Mouse (Mus musculus): Measurements from ENCODE around the gene Rae1.

The Rae1 gene

DNA sequence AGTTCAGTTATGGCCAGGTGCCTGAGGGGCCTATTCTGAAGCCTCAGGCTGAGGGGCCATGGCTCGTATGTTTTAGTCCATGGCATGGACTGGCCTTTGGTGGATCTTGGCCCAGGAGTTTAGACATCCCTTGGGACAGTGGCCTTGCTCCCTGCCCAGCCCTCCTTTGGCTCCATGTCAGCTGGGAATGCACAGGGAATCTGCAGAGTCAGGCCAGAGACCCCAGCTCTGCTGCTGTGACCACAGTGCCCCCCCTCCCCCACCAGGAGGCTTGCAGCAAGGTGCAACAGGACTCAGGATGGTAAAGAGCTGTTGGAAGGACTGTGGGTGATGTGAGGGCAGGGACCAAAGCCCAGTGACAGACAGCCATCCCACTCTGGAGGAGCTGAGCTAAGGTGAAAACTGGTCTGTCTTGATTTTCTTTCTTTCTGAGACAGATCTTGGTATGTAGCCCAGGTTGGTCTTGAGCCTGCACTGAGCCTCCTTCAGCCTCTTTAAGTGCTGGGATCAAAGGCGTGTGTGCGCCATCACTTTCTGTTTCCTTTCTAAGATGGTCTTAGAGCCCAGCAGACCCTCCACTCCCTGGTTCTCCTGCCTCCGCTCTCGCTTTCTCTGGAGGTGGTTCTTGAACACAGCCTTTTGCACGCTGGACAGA is 27.4 kb downstream of the Rae1 start:
- DNase-seq (ENCODE audit: low spot score), result no peak

DNA sequence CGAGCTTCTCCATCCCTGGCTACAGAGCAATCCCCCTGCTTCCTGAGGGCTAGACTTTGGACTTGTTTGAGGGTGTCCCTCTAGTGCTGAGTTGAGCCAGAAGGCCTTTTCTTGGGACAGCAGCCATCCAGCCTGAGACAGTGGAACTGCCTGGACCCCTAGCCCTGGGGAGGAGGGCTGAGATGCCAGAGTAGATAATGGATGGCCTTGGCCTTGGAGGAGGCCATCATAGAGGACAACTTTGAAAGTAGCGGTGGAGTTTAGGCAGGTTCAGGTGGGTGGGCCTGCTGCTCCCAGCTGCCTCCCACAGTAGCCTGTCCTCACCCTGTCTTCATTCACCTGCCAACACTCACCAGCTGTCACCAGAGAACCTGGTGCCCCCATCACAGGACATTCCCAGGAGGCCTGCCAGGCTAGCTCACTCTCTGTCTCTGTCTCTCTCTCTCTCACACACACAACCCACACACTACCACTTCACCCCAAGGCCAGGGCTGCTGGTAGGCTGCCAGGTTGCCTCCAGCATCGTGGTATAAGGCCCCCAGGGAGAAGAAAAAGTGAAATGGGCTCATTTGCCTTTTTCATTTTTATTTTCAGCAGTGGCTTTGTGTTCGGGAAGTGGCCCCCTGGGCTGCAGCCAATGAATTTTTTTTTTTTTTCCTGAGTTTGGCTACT is 28.0 kb downstream of the Rae1 start:
- no peak for DNase-seq (ENCODE audit: low spot score)

DNA sequence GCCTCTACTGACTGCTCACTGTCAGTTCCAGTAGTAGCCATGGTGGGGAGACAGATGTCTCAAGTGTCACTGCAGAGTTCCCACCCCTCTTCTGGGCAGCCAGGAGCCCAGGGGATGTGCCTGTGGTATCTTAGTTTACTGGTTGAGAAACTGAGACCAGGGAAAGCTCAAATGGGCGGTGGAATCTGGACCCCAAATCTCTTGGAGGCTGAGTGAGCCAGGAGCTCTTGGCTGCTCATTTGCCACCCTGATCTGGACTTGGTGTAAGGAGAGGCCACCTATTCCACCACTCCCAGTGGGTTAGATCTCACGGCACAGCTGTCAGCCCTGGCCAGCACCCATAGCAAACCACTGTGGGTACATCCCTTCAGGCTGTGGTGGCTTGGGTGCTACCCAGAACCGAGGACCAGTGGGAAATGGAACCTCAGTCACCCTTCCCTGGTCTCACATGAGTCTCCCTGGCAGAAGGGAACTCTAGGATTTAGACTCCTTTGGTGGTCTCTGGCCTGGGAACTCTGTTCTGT is 28.7 kb downstream of the Rae1 start:
- no peak for DNase-seq (ENCODE audit: low spot score)

DNA sequence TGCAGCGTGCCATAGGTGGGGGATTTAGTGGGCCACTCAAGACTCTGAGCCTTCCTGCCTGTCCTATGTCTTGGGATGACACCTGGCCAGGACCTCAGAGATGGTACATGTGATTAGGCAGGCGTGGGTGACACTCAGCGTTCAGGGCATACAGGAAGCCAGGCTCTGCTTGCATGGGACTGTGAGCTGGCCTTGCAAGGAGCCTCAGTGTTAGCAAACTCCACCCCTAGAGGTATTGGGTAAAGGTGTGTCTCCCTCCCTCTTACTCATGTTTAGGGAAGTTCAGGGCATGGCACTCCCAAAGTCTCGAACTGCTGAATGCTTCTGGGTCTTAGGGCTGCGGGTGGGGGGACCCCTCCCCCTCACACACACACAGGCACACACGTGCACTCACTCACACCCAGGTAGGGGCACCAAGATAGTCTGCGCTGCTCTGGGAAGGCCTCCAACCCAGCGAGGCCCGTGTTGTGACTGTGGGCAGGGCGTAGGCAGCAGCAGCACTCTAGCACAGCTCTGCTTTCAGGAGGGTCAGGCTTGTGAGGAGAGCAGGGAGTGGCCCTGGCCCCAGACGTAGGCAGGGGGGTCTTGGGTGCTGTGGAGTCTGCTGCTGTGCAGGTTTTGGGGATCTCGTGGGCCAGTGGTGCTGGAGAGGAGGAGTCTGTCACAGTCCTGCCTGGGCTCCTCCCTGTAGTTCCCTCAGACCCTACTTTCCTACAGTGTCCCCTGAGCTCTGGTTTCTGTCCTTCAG is 30.8 kb downstream of the Rae1 start:
- DNase-seq (ENCODE audit: low spot score), result no peak

DNA sequence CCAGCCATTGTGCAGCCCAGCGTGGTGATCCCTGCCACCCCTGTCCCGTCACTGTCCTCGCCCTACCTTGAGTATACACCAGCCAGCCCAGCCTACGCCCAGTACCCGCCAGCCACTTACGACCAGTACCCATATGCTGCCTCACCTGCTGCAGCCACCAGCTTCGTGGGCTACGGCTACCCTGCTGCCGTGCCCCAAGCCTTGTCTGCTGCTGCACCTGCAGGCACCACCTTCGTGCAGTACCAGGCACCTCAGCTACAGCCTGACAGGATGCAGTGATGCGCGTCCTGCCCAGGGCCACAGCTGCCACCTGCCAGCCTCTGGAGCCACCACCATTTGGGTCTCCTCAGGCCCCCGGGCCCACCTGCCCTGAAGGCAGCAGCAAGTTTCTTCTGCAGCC is 33.6 kb downstream of the Rae1 start:
- DNase-seq (ENCODE audit: low spot score), result no peak

DNA sequence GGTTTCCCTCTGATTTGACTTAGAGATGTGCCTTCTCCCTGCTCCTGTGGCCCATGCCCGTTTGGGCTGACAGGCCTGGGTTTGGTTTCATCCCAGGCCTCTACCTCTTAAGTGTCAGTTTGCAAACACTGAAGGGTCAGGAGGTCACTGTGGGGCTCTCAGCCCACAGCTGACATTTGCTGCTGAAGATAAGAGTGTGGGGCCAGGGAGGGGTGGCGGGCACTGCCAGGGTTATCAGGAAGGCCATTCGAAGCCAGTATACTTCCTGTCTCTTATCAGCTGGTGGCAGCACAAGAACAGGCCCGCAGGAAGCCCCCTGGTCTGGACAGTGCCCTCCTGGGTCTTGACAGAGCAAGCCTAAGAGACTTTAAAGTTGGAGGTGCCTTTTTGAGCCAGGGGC is 35.1 kb downstream of the Rae1 start:
- DNase-seq (ENCODE audit: low spot score), result no peak

DNA sequence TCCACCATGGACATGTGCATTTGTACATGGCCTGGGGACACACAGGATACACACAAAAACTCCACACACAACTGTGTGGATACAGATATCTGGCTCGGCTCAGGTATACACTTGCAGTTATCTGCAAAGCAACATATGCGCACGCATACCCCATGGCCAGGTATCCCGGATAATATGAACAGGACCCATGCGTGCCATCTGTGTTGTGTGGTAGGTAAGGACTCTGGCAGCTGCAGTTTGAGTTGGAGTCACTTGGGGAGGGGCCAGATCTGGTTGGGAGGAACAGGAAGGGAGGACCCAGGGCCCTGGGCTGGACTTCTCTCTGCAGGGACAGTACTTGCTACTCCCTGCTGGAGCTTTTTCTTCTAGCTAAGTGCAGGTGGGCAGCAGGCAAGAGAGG is 35.7 kb downstream of the Rae1 start:
- DNase-seq (ENCODE audit: low spot score), result no peak

DNA sequence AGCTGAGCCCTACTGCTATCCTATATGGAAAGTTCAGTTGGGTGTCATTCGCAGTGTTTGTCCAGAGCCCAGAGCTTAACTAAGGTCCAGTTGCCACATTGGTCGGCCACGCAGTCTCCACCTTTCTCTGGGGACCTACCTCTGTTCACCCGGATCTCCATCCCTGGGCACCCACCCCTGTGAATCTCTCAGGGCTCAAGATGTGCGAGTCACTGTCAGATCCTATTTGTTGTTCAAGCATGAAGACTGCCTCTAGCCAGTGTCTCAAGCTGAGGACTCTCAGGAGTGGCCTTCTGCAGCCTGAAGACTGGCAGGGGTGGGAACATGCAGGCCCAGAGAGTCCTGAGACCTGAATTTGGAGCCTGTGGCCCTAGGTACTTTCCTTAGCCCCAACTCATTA is 36.1 kb downstream of the Rae1 start:
- no peak for DNase-seq (ENCODE audit: low spot score)

DNA sequence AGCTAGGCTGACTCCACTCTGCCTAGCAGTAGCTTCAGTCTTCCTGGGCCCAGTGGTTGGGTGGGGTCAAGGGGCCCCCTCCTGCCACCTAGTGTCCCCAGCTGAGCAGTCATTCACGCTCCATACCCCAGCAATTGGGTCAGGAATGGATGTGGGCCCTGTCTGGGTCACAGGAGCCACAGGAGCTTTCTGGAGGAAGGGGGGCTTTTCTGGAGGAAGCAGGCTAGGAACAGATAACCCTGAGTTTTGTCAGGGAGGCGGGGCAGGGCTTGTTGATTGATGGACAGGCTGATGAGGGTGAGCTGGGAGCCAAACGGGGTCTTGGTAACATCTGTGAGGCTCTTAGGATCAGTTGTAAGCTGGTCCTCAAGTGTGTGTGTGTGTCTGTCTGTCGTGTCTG is 36.7 kb downstream of the Rae1 start:
- DNase-seq (ENCODE audit: low spot score), result no peak

DNA sequence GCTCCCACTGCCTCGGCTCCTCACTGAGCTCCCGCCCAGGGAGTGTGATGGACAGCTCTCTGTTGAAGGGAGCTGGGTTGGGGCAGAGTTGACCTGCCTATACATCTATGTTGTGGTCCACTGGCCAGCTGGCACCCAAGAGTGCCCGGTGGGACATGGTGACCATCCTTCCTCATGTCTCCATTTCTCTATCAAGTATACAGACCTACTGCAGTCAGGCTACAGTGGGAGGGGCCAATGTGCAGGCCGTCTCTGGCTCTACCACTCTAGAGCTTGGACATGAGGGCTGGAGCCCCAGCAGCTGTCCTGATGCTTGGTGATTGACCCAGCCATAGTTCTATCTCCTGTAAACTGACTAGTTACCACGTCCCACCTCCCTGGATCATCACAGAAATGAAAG is 37.4 kb downstream of the Rae1 start:
- no peak for DNase-seq (ENCODE audit: low spot score)

DNA sequence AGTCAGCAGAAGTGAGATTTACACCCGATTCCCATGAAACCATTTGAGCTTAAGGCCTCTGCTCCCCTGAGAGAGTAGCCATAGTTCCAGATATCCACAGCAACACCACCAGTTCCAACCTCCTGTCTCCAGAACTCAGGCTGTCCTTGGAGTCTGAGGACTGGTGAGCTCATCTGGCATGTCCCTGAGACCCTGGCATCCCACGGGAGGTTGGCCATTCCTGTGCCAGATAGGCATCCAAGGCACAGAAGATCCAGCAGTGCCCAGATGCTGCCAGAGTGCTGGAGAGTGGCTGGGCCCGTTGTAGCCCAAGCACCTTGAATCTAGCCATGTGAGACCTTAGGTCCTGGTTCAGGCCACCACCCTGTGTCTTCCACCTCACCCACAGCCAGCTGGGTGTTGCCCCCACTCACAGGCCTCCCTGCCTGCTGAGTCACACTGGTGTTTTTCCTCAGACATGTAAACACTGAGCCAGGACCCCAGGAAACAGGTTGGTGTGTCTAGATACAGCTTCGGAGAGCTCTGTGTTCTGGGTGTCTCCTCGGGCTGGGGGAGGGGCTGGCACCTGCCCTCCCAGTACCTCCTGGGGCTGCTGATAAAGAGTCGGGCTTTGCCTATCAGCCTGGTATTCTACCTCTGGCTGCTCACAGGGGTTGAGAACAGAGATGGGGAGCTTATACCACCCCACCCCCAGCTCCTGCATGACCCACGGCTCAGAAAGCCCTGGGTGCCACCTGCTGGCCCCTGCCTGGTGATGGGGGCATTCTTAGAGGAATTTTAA is 38.1 kb downstream of the Rae1 start:
- DNase-seq (ENCODE audit: low spot score), result no peak

DNA sequence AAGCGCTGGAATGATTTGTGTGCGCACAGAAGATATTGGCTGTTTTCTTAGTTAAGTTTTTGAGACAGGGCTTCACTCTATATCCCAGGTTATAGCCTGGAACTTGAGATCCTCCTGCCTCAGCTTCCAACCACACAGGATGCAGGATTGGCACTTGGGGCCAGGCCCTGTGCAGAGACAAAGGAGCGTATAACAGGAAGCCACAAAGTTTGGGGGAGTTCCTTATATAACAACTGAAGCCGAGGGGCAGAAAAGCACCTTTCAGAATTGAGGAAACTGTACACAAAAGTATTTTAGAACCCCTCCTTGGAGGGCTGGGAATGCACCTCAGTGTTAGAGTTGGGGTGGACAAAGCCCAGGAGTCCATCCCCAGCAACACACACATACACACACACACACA is 39.1 kb downstream of the Rae1 start:
- no peak for DNase-seq (ENCODE audit: low spot score)

DNA sequence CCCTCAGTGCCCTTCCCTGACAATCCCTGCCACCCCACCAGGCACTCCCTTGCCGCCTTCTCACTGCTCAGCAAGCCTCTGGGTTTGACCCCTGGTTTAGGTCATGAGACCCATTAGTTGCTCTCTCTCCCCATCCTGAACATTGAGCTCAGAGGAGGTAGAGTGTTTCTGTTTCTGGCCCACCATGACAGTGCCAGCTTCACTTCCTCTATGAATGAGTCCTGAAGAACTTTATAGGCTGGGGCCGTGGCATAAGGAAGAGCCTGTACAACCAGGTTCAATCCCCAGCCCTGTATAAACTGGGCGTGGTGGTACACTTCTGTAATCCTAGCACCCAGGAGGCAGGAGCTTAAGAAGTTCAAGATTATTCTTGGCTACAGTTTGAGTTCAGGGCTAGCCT is 40.9 kb downstream of the Rae1 start:
- no peak for DNase-seq (ENCODE audit: low spot score)

DNA sequence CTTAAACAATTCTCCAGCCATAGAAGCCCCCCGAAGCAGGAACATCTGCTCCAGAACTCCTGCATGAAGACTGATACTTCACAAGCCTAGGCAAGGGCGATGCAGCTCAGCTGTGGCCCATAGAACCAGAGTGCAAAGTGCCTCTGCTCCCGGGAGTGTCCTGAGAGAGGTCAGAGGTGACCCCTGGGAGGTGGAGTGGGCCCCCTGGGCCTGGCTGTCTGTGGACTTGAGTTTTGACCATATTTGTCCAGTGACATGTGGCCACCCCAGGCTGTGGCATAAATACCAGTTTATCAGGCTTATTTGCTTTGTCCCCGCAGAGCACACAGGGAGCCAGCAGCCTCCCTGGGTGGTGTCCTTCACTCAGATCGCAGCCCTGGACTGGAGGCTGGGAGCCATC is 41.3 kb downstream of the Rae1 start:
- no peak for DNase-seq (ENCODE audit: low spot score)

DNA sequence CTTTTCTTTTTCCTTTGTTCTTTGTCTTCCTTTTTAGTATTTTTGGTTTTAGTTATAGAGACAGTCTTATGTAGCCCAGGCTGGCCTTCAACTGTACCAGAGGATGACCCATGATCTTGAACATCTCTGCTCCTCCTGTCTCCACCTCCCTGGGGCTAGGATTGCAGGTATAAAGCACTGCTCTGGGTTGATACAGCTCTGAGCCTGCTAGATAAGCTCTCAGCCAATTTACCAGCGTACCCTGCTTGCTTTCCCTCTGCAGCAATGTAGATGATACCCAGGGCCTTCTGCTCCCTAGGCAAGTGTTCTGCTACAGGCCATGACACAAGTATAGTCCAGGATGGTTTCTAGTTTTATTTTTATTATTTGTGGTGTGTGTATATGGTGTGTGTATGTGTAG is 42.0 kb downstream of the Rae1 start:
- no peak for DNase-seq (ENCODE audit: low spot score)

DNA sequence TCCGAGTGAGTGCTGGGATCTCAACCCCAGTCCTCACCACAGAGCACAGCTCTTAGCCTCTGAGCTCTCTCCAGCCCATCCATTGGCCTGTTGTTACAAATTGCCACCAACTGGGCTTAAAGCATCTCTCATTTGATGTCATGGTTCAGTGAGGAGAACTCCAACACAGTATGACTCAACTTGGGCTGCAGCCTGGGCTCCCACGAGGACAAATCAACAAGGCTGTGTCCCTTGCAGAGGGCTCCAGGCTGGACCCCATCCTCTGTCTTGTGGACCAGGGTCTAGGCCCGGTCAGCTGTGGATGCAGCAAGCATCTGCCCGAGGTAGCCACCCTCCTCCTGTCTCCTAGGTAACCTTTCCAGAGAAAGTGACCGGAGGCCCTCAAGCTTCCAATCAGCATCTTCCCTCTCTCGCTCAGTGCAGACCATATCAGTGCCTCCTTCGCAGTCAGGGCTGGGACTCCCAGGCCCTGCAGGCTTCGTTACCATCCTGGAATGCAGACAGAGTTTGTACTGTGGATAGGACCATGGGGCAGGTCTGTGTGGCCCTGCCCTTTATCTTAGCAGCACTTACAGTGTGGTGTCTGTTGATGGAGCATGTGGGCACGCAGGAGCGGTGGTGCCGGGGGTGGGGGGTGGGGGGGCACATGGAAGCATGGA is 42.7 kb downstream of the Rae1 start:
- DNase-seq (ENCODE audit: low spot score), result no peak

DNA sequence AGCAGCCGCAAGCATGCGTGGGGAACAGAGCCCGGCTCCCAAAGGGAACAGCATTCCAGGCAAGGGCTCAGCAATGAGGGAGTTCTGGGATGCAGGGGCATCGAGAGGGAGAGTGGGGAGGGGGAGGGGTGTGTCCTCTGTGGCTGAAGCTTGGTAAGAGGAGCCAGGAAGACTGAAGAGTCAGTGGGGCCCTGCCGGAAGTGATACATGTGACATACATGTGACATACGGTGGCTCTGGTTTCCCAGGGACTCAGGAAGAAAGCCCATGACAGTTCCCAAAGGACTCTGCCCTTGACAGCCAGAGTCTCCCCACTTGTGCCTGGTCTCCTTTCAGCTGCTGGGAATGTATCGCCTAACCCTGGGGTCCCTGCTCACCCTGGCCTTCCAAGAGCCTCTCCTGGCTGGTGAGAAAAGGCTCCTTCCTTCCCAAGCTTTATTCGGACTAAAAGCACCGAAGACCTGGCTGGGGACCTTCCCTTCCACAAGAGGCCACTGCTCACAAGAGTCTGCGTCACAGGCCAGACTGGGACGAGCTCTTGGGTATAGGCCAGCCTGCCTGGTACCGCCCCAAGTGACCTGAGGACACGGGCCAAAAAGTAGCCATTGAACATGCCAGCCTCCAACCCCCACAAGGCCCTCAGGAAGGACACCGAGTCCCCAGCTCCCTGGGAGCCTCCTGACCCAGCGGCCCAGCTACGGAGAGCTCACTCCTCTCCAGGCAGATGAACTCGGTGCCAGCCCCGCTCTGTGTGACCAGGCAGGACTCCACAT is 44.5 kb downstream of the Rae1 start:
- DNase-seq (ENCODE audit: low spot score), result no peak

DNA sequence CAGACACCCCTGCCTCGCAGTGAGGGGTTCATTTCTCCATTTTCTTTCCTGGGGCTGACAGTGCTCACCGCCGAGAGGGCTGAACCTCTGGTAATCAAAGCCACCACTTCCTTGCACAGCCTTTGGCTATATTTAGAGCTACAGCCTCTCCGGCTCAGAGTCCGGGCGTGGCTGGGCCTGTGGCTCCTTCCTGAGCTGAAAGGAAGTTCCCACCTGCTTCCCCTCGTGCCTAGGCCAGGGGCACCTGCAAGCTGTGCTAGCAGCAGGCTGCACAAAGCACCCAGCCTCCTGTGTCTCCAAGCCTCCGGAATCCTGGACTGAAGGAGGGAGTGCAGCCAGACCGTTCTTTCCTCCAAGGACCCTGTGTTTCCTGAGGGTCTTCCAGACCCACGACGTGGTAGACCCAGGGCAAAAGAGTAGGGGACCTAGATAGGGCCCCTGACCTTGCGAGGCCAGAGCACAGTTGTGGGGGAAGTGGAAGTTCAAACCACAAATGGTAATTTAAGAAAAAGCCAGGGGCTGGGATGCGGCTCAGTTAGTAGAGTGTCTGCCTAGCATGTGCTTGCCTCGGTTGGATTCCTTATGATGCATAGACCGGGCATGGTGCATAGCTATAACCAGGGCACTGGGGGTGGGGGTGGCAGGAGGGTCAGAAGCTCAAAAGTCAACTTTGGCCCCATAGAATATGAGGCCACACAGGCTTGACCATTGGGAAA is 46.8 kb downstream of the Rae1 start:
- no peak for DNase-seq (ENCODE audit: low spot score)

DNA sequence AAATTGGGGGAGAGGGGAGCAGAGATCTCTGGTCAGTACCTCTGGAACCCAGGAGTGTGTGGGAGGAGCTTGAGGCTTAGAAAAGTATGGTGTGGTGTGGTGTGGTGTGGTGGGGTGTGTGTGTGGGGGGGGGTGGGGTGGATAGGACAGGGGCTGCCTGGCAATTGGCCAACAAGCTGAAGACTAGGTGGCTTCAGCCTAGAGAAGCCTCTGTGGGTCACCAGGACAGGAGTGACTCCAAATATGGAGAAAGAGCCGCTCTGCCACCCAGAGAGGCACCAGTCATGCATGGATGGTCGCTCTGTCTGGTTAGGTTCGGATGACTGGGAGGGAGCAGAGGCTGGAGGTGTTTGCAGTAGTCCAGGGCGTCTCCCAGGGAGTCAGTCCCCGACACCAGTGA is 47.6 kb downstream of the Rae1 start:
- DNase-seq (ENCODE audit: low spot score), result no peak

DNA sequence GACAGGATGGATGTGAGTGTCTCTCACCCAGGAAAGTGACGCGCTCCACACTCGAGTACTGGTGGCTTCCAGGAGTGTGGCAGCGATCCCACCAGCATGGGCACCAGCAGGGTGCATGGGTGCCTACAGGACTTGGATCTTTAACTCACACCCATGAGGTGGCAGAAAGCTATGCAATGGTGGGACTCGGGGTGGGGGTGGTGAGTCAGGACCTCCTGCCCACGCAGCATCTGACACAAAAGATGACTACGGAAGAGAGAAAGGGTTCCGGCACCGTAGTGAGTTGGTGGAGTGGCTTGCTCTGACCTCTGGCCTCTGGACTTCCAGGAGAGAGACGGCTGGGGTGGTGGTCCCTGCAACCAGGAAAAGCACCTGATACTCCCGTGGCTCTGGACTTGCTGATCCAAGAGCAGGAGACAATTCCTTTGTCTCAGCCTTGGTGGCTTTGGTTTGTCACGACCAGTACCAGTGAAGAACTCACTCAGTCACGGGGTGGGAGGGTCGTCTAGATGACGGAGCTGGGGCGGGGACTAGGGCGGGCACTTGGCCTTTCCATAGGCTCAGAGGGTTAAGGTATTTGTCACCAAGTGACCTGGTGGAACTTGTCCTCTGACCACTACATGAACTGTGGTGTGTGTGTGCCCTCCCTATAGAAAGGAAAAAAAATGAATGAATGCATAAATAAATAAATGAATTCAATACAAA is 48.3 kb downstream of the Rae1 start:
- no peak for DNase-seq (ENCODE audit: low spot score)

Measured in layer of hippocampus, adult 9-10 months (tissue).